Mouse (Mus musculus) lung, embryonic 14.5 days (tissue): ENCODE data around the gene Knstrn. TPM values are rescaled to one million over a fixed set of nuclear protein-coding genes. Genes with fewer than 3 reads are reported as not detected.

Source experiments
- ATAC-seq: fragments of 200-750 bp; cut with Nextera tagmentation; 2 replicates; pipeline ENCODE4 v1.8.0; 2017; ENCODE audit warnings: mild to moderate bottlenecking, moderate TSS enrichment, moderate library complexity; ENCODE audit not compliant: insufficient read depth
- DNase-seq: peaks from one replicate; pipeline ENCODE4 v3.0.0-alpha.2; 2015
- H3K27ac ChIP-seq: fragments of 300-500 bp; sonication (generic); 2 replicates; pipeline ENCODE4 v1.5.1; 2014; ENCODE audit warnings: low read depth, mild to moderate bottlenecking, moderate library complexity
- H3K27me3 ChIP-seq: fragments of 300-500 bp; sonication (generic); 2 replicates; pipeline ENCODE4 v1.6.1; 2014; ENCODE audit warnings: low read length, control low read depth; ENCODE audit not compliant: insufficient read depth
- H3K36me3 ChIP-seq: fragments of 300-500 bp; sonication (generic); 2 replicates; pipeline ENCODE4 v1.6.1; 2014; ENCODE audit warnings: control low read depth; ENCODE audit not compliant: insufficient read depth
- H3K4me1 ChIP-seq: fragments of 300-500 bp; sonication (generic); 2 replicates; pipeline ENCODE4 v1.6.1; 2014; ENCODE audit warnings: antibody characterized with exemption, control low read depth; ENCODE audit not compliant: insufficient read depth
- H3K4me2 ChIP-seq: fragments of 300-500 bp; sonication (generic); 2 replicates; pipeline ENCODE4 v1.6.1; 2014; ENCODE audit warnings: mild to moderate bottlenecking
- H3K4me3 ChIP-seq: fragments of 300-500 bp; sonication (generic); 2 replicates; pipeline ENCODE4 v1.5.1; 2014; ENCODE audit warnings: low read depth, low read length
- H3K9ac ChIP-seq: fragments of 300-500 bp; sonication (generic); 2 replicates; pipeline ENCODE4 v1.6.1; 2014
- H3K9me3 ChIP-seq: fragments of 300-500 bp; sonication (generic); 2 replicates; pipeline ENCODE4 v1.6.1; 2016; ENCODE audit warnings: low read depth, low read length, control low read depth
- CTCF ChIP-seq: IDR thresholded peaks from 2 replicates; pipeline ENCODE4 v1.5.1; 2016; ENCODE audit warnings: antibody characterized with exemption, low read depth
- WGBS: fragments of 180-500 bp; shearing (Covaris S2); extraction: QIAGEN DNeasy Blood & Tissue Kit; methylation state at CpG from one replicate; pipeline ENCODE4 v1.1.7; 2014; 5-methylcytosine and 5-hydroxymethylcytosine counted together
- polyA plus RNA-seq: library from polyadenylated mRNA; unstranded; fragments of >200 nt; fragmentation: Nextera tagmentation; extraction: Ambion mirVana; gene quantifications from 2 replicates; pipeline ENCODE4 v1.2.1, GENCODE M21; 2014

Knstrn gene
- polyA plus RNA-seq, 1 experiment from 2014 or later, result 142 TPM

DNA sequence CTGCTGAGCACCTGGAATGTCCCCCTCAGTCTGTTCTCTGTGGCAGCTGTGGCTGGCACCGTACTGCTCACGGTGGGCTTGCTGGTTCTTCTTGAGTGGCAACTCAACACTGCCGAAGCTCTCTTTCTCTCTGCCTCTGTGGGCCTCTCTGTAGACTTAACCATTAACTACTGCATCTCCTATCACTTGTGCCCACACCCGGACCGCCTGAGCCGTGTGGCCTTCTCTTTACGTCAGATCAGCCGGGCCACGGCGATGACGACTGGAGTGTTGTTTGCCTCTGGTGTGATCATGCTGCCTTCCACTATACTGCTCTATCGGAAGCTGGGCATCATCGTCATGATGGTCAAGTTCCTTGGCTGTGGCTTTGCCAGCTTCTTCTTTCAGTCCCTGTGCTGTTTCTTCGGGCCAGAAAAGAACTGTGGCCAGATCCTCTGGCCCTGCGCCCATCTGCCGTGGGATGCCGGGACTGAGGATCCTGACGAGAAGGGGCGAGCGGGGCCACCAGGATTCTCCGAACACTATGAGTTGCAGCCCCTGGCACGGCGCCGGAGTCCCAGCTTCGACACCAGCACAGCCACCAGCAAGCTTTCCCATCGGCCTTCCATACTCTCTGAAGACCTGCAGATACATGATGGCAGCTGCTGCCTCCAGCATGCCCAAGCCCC lies 22.1 kb upstream of the Knstrn start:
- H3K27me3 ChIP-seq, result no peaks in the 10 kb centered on the region
- DNase-seq, result no peak
- WGBS, result 90% methylated on average over 26 of the region's 26 CpGs
- no peaks in the 10 kb centered on the region for H3K9me3 ChIP-seq
- no peak overlapping the region for H3K9ac ChIP-seq
- no peaks in the 10 kb centered on the region for H3K36me3 ChIP-seq
- no peak for ATAC-seq
- H3K4me2 ChIP-seq, result no peak overlapping the region
- H3K4me3 ChIP-seq, result no peak overlapping the region
- H3K27ac ChIP-seq, result no peak overlapping the region
- H3K4me1 ChIP-seq, result peaks cover 6% of the 10 kb centered on the region; the same call in 1 of the 2 replicates
- no peak for TF ChIP-seq CTCF

GRCm38 (mm10) chr2:118792259-118792613 lies 21.6 kb upstream of the Knstrn start:
- no peak overlapping the region for H3K4me3 ChIP-seq
- H3K4me2 ChIP-seq, result no peak overlapping the region
- H3K27me3 ChIP-seq, result no peaks in the 10 kb centered on the region
- peaks cover 6% of the 10 kb centered on the region; the same call in 1 of the 2 replicates for H3K4me1 ChIP-seq
- DNase-seq (no peak), ATAC-seq (no peak)
- H3K27ac ChIP-seq, result no peak overlapping the region
- H3K36me3 ChIP-seq, result no peaks in the 10 kb centered on the region
- no peaks in the 10 kb centered on the region for H3K9me3 ChIP-seq
- TF ChIP-seq CTCF, result no peak
- H3K9ac ChIP-seq, result no peak overlapping the region
- 74% methylated on average over 4 of the region's 4 CpGs for WGBS

DNA sequence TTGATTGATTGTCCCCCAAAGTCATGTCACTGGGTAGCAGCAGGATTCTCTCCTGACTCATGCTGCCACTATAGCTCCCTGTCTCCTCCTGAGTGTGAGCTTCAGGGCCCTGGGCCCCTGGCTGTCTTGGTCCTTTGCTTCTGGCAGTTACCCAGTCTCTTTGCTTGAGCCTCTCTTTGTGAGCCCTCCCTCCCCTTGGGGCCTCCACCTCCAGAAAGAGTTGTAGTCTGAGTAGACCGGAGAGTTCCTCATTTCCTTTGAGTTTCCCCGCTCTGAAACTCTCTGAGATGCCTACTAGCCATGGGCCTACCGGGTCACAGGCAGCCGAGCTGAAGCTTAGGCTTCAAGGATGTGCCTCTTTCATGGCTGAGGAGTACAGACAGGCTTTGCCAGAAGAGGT lies 20.2 kb upstream of the Knstrn start:
- Histone ChIP-seq H3K4me1 (peaks cover 6% of the 10 kb centered on the region; the same call in 1 of the 2 replicates), H3K9ac (no peak overlapping the region), H3K9me3 (no peaks in the 10 kb centered on the region), H3K27ac (no peak overlapping the region), H3K36me3 (no peaks in the 10 kb centered on the region), H3K4me2 (no peak overlapping the region), H3K27me3 (no peaks in the 10 kb centered on the region), H3K4me3 (no peak overlapping the region)
- DNase-seq (no peak), ATAC-seq (no peak)
- 86% methylated on average over 4 of the region's 4 CpGs for WGBS
- TF ChIP-seq CTCF, result no peak

DNA sequence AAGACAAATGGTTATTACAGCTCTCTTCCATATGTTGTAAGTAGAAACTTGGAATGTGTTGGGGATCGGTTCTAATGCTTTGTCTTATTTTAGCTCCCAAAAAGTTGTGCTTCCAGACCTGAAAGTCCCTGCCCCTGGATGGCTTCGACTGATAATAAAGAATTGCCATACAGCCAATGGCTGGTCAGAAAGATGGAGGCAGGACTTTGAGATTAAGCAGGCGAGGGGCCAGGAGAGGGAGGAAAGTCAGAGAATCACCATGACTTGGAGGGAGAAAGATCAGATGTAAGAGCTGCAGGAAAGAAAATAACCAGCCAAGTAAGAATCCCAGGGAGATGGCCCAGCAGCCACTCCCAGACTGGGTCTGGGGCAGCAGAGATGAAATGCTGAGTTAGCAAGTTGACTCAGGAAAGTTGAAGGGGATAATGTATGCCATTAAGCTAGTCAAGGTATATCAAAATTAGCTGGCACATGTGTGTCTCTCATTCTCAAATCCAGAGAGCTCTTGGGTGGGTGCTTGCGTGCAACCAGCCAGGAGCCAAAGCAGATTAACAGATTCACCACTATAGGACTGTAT lies 11.2 kb upstream of the Knstrn start:
- no peak for TF ChIP-seq CTCF
- WGBS, result 68% methylated on average over 4 of the region's 4 CpGs
- H3K27ac ChIP-seq, result no peak overlapping the region
- no peak overlapping the region for H3K9ac ChIP-seq
- DNase-seq, result no peak
- no peaks in the 10 kb centered on the region for H3K36me3 ChIP-seq
- no peaks in the 10 kb centered on the region for H3K9me3 ChIP-seq
- H3K4me3 ChIP-seq, result no peak overlapping the region
- no peak for ATAC-seq
- no peaks in the 10 kb centered on the region for H3K4me1 ChIP-seq
- H3K4me2 ChIP-seq, result no peak overlapping the region
- no peaks in the 10 kb centered on the region for H3K27me3 ChIP-seq

- Histone ChIP-seq H3K4me1 (no peaks in the 10 kb centered on the region), H3K27ac (no peak overlapping the region), H3K9ac (no peak overlapping the region), H3K27me3 (no peaks in the 10 kb centered on the region), H3K4me2 (no peak overlapping the region), H3K4me3 (no peak overlapping the region), H3K9me3 (no peaks in the 10 kb centered on the region), H3K36me3 (no peaks in the 10 kb centered on the region)
- DNase-seq, result no peak
- no peak for TF ChIP-seq CTCF
- no peak for ATAC-seq
- WGBS, result 70% methylated on average over 2 of the region's 2 CpGs
Measured at GRCm38 (mm10) chr2:118804474-118804873, 9.3 kb upstream of the Knstrn start.

GRCm38 (mm10) chr2:118805137-118805536 lies 8.7 kb upstream of the Knstrn start:
- H3K27ac ChIP-seq, result no peak overlapping the region
- H3K4me1 ChIP-seq, result no peaks in the 10 kb centered on the region
- H3K9ac ChIP-seq, result no peak overlapping the region
- no peaks in the 10 kb centered on the region for H3K9me3 ChIP-seq
- no peak overlapping the region for H3K4me2 ChIP-seq
- H3K4me3 ChIP-seq, result no peak overlapping the region
- ATAC-seq, result no peak
- H3K36me3 ChIP-seq, result no peaks in the 10 kb centered on the region
- TF ChIP-seq CTCF, result no peak
- 20% methylated on average over 3 of the region's 3 CpGs for WGBS
- no peak for DNase-seq
- no peaks in the 10 kb centered on the region for H3K27me3 ChIP-seq

DNA sequence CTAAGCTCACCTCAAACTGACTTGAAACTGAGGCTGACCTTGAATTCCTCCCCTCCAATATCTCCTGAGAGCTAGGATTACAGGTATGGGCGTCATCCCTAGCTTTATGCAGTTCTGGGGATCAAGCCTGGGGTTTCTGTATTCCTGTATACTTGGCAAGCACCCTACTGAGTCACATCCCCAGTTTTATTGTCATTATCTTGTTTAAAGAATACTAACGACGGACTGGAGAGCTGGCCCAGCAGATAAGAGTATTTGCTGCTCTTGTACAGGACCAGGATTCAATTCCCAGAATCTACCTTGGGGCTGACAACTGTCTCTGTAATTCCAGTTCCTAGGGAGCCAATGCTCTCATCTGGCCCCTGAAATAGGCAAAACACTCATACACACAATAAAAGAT lies 8.0 kb upstream of the Knstrn start:
- Histone ChIP-seq H3K36me3 (no peaks in the 10 kb centered on the region), H3K9ac (no peak overlapping the region), H3K27ac (no peak overlapping the region), H3K27me3 (no peaks in the 10 kb centered on the region), H3K4me2 (no peak overlapping the region), H3K9me3 (no peaks in the 10 kb centered on the region), H3K4me3 (no peak overlapping the region), H3K4me1 (no peaks in the 10 kb centered on the region)
- no peak for TF ChIP-seq CTCF
- no peak for ATAC-seq
- no peak for DNase-seq
- WGBS, result 24% methylated on average over 3 of the region's 3 CpGs
